In the genomic region with DNA sequence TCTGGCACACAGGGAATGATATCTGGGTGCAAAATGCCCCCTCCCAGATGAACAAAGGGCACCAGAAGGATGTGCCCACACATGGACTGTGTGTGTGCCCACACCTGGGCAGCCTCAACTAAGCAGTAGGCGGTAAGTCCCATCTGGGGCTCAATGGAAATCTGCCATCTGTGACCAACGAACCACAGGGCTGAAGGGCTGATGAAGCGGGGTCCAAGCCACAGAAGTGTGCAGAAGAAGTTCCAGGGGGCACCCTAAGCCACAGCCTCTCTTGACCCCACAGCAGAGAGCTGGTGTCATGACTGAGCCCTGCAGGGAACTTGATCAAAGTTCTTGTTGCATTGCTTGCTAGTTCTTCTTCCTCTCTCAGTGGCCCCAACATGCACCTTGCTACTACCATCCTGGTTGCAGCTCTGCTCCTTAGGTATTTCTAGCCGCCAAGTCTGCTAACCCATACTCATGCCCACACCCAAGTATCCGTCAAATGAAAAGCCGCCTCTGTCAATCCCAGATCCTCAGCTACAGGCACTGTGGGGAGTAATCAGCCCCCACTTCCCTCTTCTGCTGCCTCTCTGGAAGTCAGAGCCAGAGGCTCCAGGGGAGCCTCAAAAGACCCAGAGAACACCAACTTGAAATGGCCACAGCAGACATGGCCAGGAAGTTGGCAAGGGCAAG, we compare ENCODE assay signal across 15 mouse cellular contexts. TPM values are rescaled to one million over a fixed set of nuclear protein-coding genes. Genes with fewer than 3 reads are reported as not detected.
DNase-seq lines count a peak whose midpoint lies in the region; ATAC-seq and TF ChIP-seq lines count a peak whose summit lies in the region.
"Had no signal": no experiment of that assay in that cellular context is flagged by ENCODE, and none has a peak within 500 bp of the region (broad histone marks: within the 10 kb centered on the region; RNA-seq: fewer than 3 reads in every experiment).

No protein-coding gene starts in this region.

- H3K4me3 ChIP-seq in layer of hippocampus, adult 2 months, result no peak overlapping the region
- peak overlapping the region; percentile 19 to 36; a peak in 2 of 4 replicates for H3K4me3 ChIP-seq in MEL (ENCODE audit: control insufficient read depth in 1 of 2, insufficient read depth in 1 of 2, low read depth in 2 of 2, low read length in 2 of 2)
- H3K4me3 ChIP-seq in left cerebral cortex, adult 2 months, result no peak overlapping the region
- H3K4me3 ChIP-seq in forebrain, embryonic 13.5 days, result no peak overlapping the region
- H3K4me3 ChIP-seq: embryonic facial prominence, embryonic 10.5 days; heart, embryonic 13.5 days had no signal

- H3K4me1 ChIP-seq in MEL (ENCODE audit: control insufficient read depth in 1 of 2, insufficient read depth in 2 of 2, low read length in 2 of 2), result peaks cover 10 to 32% of the 10 kb centered on the region in 2 experiments; a peak in 3 of 4 replicates
- H3K4me1 ChIP-seq in forebrain, embryonic 13.5 days, result peaks cover 27% of the 10 kb centered on the region

- no peak for TF ChIP-seq EP300 in MEL (IDR thresholded peaks at IDR 0.05; ENCODE audit: low read depth in 1 of 2, low read length in 2 of 2)

- H3K36me3 ChIP-seq in MEL (ENCODE audit: control insufficient read depth in 1 of 2, insufficient read depth in 2 of 2, low read length in 2 of 2), result peaks cover 0 to 21% of the 10 kb centered on the region in 2 experiments; a peak in 2 of 4 replicates
- no peaks in the 10 kb centered on the region for H3K36me3 ChIP-seq in forebrain, embryonic 13.5 days (ENCODE audit: poor library complexity, severe bottlenecking)
- H3K36me3 ChIP-seq: embryonic facial prominence, embryonic 10.5 days; heart, embryonic 13.5 days had no signal

- no peaks in the 10 kb centered on the region for H3K27me3 ChIP-seq in MEL (ENCODE audit: control insufficient read depth in 1 of 2, insufficient read depth in 2 of 2, low read length in 2 of 2)
- no peaks in the 10 kb centered on the region for H3K27me3 ChIP-seq in forebrain, embryonic 13.5 days
- H3K27me3 ChIP-seq: heart, embryonic 13.5 days had no signal

- H3K27ac ChIP-seq in layer of hippocampus, adult 2 months, result peak overlapping the region; percentile 51; the same call in 1 of the 2 replicates
- H3K27ac ChIP-seq in MEL (ENCODE audit: control insufficient read depth, low read depth, low read length), result peak overlapping the region; percentile 91
- no peak overlapping the region for H3K27ac ChIP-seq in left cerebral cortex, adult 2 months
- H3K27ac ChIP-seq in forebrain, embryonic 13.5 days, result no peak overlapping the region; the same call in 1 of the 2 replicates
- H3K27ac ChIP-seq: embryonic facial prominence, embryonic 10.5 days; heart, embryonic 13.5 days; hindbrain, embryonic 14.5 days had no signal

- no peak overlapping the region for H3K4me2 ChIP-seq in forebrain, embryonic 13.5 days
- H3K4me2 ChIP-seq: heart, embryonic 13.5 days; hindbrain, embryonic 14.5 days had no signal

- no peak for DNase-seq in layer of hippocampus, adult 2 months (ENCODE audit: low spot score in 2 of 2)
- no peak for DNase-seq in layer of hippocampus, adult 9-10 months (ENCODE audit: low spot score)
- no peak for DNase-seq in MEL (ENCODE audit: low read depth, low spot score)
- no peak for DNase-seq in left cerebral cortex, adult 2 months (ENCODE audit: extremely low spot score in 1 of 2, low spot score in 2 of 2)
- DNase-seq: adrenal gland, postnatal 10 days; cerebellum, adult 9-10 months; layer of hippocampus, postnatal 36 days; retina, postnatal 1 day; thymus, postnatal 36 days had no signal

- 87% methylated on average over 6 of the region's 6 CpGs for WGBS in forebrain, embryonic 13.5 days

- H3K9ac ChIP-seq in MEL (ENCODE audit: control insufficient read depth, low read depth, low read length, poor library complexity, severe bottlenecking), result peak overlapping the region; percentile 42
- no peak overlapping the region for H3K9ac ChIP-seq in forebrain, embryonic 13.5 days
- H3K9ac ChIP-seq: heart, embryonic 13.5 days; hindbrain, embryonic 14.5 days had no signal

- TF ChIP-seq POLR2A in MEL (IDR thresholded peaks at IDR 0.05; ENCODE audit: control insufficient read depth in 1 of 2, insufficient read depth in 1 of 2, low read depth in 1 of 2, low read length in 2 of 2, poor library complexity in 1 of 2), result no peak

- no peak for TF ChIP-seq RAD21 in MEL (IDR thresholded peaks at IDR 0.05; ENCODE audit: low read depth, low read length)

- no peaks in the 10 kb centered on the region for H3K79me2 ChIP-seq in MEL (ENCODE audit: control insufficient read depth, insufficient read depth, low read length, poor library complexity)

- TF ChIP-seq CTCF in layer of hippocampus, adult 2 months (conservative IDR thresholded peaks at IDR 0.05), result no peak
- no peak for TF ChIP-seq CTCF in MEL (IDR thresholded peaks at IDR 0.05 in 2 of 3, conservative IDR thresholded peaks at IDR 0.05 in 1 of 3; ENCODE audit: control insufficient read depth in 1 of 3, insufficient read depth in 1 of 3, low read depth in 2 of 3, low read length in 3 of 3, poor library complexity in 1 of 3, severe bottlenecking in 1 of 3)
- no peak for TF ChIP-seq CTCF in left cerebral cortex, adult 2 months (IDR thresholded peaks at IDR 0.05)

- H3K9me3 ChIP-seq in MEL (replicated peaks; ENCODE audit: insufficient read depth, low read length), result no peaks in the 10 kb centered on the region
- H3K9me3 ChIP-seq in forebrain, embryonic 13.5 days (replicated peaks), result no peaks in the 10 kb centered on the region
- H3K9me3 ChIP-seq: embryonic facial prominence, embryonic 10.5 days; heart, embryonic 13.5 days had no signal

- intact Hi-C loops in left cerebral cortex, adult 2 months (cut with DNase I), result no loop called here

- peak; percentile 43 to 52 for ATAC-seq in hematopoietic stem cell, adult 5-6 weeks (replicated peaks in 1 of 2; ENCODE audit: insufficient read depth in 1 of 2, low FRiP score in 2 of 2, low TSS enrichment in 1 of 2, low read depth in 1 of 2, poor library complexity in 2 of 2, severe bottlenecking in 2 of 2)
- ATAC-seq in monocyte, adult 5-6 weeks (replicated peaks; ENCODE audit: insufficient number of reproducible peaks, low FRiP score, low TSS enrichment, poor library complexity, severe bottlenecking), result 0 out of 2 replicates have a peak, but pooled peaks have one; percentile 9
- no peak for ATAC-seq in forebrain, embryonic 13.5 days

TF ChIP-seq in MEL, 35 proteins besides CTCF, POLR2A, EP300 and RAD21:
- no peak for TF ChIP-seq NELFE (IDR thresholded peaks at IDR 0.05; ENCODE audit: low read depth, low read length)
- no peak for TF ChIP-seq TCF12 (IDR thresholded peaks at IDR 0.05; ENCODE audit: low read depth, low read length)
- TF ChIP-seq MEF2A (IDR thresholded peaks at IDR 0.05; ENCODE audit: extremely low read depth, insufficient replicate concordance, low read depth, low read length, poor library complexity, severe bottlenecking), result no peak
- no peak for TF ChIP-seq GABPA (IDR thresholded peaks at IDR 0.05; ENCODE audit: low read depth, low read length)
- no peak for TF ChIP-seq MAX (IDR thresholded peaks at IDR 0.05; ENCODE audit: low read length)
- no peak for TF ChIP-seq JUND (IDR thresholded peaks at IDR 0.05; ENCODE audit: low read depth, low read length)
- TF ChIP-seq MXI1 (IDR thresholded peaks at IDR 0.05; ENCODE audit: low read depth, low read length), result no peak
- no peak for TF ChIP-seq MYB (IDR thresholded peaks at IDR 0.05; ENCODE audit: low read depth, low read length)
- TF ChIP-seq TBP (IDR thresholded peaks at IDR 0.05; ENCODE audit: low read depth, low read length), result no peak
- no peak for TF ChIP-seq ZMIZ1 (IDR thresholded peaks at IDR 0.05; ENCODE audit: low read depth, low read length)
- no peak for TF ChIP-seq ZKSCAN1 (IDR thresholded peaks at IDR 0.05; ENCODE audit: low read depth, low read length)
- no peak for TF ChIP-seq CHD1 (IDR thresholded peaks at IDR 0.05; ENCODE audit: low read depth, low read length)

RNA-seq across cellular contexts. Expression of gene Itpk1, which starts 58.7 kb away (rescaled TPM):
- 10 to 100 TPM; 66.6 to 76.8 TPM for total RNA-seq in layer of hippocampus, adult 2 months (2021)
- total RNA-seq in MEL (2012; rRNA removed), result 10.5 and 12.0 TPM in 2 replicates
- polyA plus RNA-seq in MEL (2012; ENCODE audit: insufficient read depth in 1 of 2, insufficient read length in 2 of 2, low read depth in 1 of 2, low replicate concordance in 2 of 2, missing spikeins in 1 of 2), result 10 to 100 TPM in 1 of 2 experiments, not detected in 1; 25.7 TPM
- total RNA-seq in hematopoietic stem cell, adult 5-6 weeks (2017), result 19.1 and 20.7 TPM in 2 replicates
- total RNA-seq in monocyte, adult 5-6 weeks (2017), result 21.2 to 31.3 TPM (median 22.5 TPM) in 3 replicates
- total RNA-seq in left cerebral cortex, adult 2 months (2021), result 10 to 100 TPM; 52.3 to 54.9 TPM
- polyA plus RNA-seq in forebrain, embryonic 13.5 days (2015; fragmentation: Nextera tagmentation; extraction: Ambion mirVana), result 34.5 and 38.7 TPM in 2 replicates

Comparison
In these comparisons a context has a peak if more than half of its experiments do, and no peak if none do; other contexts are left out.
1. H3K27ac ChIP-seq: peak in layer of hippocampus, adult 2 months (single experiment) and MEL (single experiment); none in left cerebral cortex, adult 2 months (single experiment) and forebrain, embryonic 13.5 days (single experiment).
2. H3K4me3 ChIP-seq: peak in MEL (2 of 2); none in layer of hippocampus, adult 2 months (single experiment), left cerebral cortex, adult 2 months (single experiment) and forebrain, embryonic 13.5 days (single experiment).